Mouse (Mus musculus) neural tube, embryonic 14.5 days (tissue): ENCODE measurements around the gene Marcks. TPM values are rescaled to one million over a fixed set of nuclear protein-coding genes. Genes with fewer than 3 reads are reported as not detected.
"Not testable (repeated sequence)": the region's sequence is repeated elsewhere in the genome, so short reads cannot be mapped to it uniquely, and the experiment has no call there.

ENCODE experiments used
- ATAC-seq: fragments of 200-750 bp; cut with Nextera tagmentation; 2 replicates; pipeline ENCODE4 v1.8.0; 2017; ENCODE audit warnings: low read depth, mild to moderate bottlenecking, moderate TSS enrichment, moderate library complexity
- H3K27ac ChIP-seq: fragments of 300-500 bp; sonication (generic); 2 replicates; pipeline ENCODE4 v1.5.1; 2014; ENCODE audit warnings: low read depth, mild to moderate bottlenecking, control low read depth, low read length, moderate library complexity, mixed read lengths
- H3K27me3 ChIP-seq: fragments of 300-500 bp; sonication (generic); 2 replicates; pipeline ENCODE4 v1.6.1; 2014; ENCODE audit warnings: low read length; ENCODE audit not compliant: control insufficient read depth, insufficient read depth
- H3K36me3 ChIP-seq: fragments of 300-500 bp; sonication (generic); 2 replicates; pipeline ENCODE4 v1.6.1; 2014; ENCODE audit warnings: low read length, mixed read lengths; ENCODE audit not compliant: control insufficient read depth, insufficient read depth
- H3K4me1 ChIP-seq: fragments of 300-500 bp; sonication (generic); 2 replicates; pipeline ENCODE4 v1.6.1; 2014; ENCODE audit warnings: low read length; ENCODE audit not compliant: control insufficient read depth, insufficient read depth
- H3K4me2 ChIP-seq: fragments of 300-500 bp; sonication (generic); 2 replicates; pipeline ENCODE4 v1.6.1; 2014; ENCODE audit warnings: mild to moderate bottlenecking, low read depth, low read length, control low read depth
- H3K4me3 ChIP-seq: fragments of 300-500 bp; sonication (generic); 2 replicates; pipeline ENCODE4 v1.5.1; 2014; ENCODE audit warnings: low read depth, low read length, control low read depth, mixed read lengths
- H3K9ac ChIP-seq: fragments of 300-500 bp; sonication (generic); replicated peaks from 2 replicates; pipeline ENCODE4 v1.6.1; 2014; ENCODE audit warnings: low read depth, mild to moderate bottlenecking, control low read depth, low read length, mixed read lengths
- H3K9me3 ChIP-seq: fragments of 300-500 bp; sonication (generic); 2 replicates; pipeline ENCODE4 v1.6.1; 2016; ENCODE audit warnings: low read length; ENCODE audit not compliant: control insufficient read depth
- WGBS: fragments of 180-500 bp; shearing (Covaris S2); extraction: QIAGEN DNeasy Blood & Tissue Kit; methylation state at CpG from one replicate; pipeline ENCODE4 v1.1.7; 2014; 5-methylcytosine and 5-hydroxymethylcytosine counted together
- polyA plus RNA-seq: library from polyadenylated mRNA; unstranded; fragments of >200 nt; fragmentation: Nextera tagmentation; extraction: Ambion mirVana; gene quantifications from 2 replicates; pipeline ENCODE4 v1.2.1, GENCODE M21; 2014

Marcks gene
- polyA plus RNA-seq, 1 experiment from 2014 or later = 303 TPM

- H3K4me3 ChIP-seq = no peak overlapping the region
- no peak overlapping the region for H3K27ac ChIP-seq
- no peak for ATAC-seq
- no peaks in the 10 kb centered on the region for H3K36me3 ChIP-seq
- no peaks in the 10 kb centered on the region for H3K4me1 ChIP-seq
- no peak overlapping the region for H3K9ac ChIP-seq
- no peak overlapping the region for H3K4me2 ChIP-seq
- H3K9me3 ChIP-seq = no peaks in the 10 kb centered on the region
- no peaks in the 10 kb centered on the region for H3K27me3 ChIP-seq
These were observed 45.4 kb downstream of the Marcks start for GRCm38 (mm10) chr10:37093306-37093705.

GRCm38 (mm10) chr10:37090411-37090810 lies 48.3 kb downstream of the Marcks start:
- 73% methylated on average over 3 of the region's 3 CpGs for WGBS
- no peak overlapping the region for H3K27ac ChIP-seq
- H3K4me3 ChIP-seq = no peak overlapping the region

GRCm38 (mm10) chr10:37084071-37084470 lies 54.6 kb downstream of the Marcks start:
- H3K36me3 ChIP-seq, H3K4me1 ChIP-seq, H3K4me2 ChIP-seq, H3K9ac ChIP-seq, H3K4me3 ChIP-seq, H3K9me3 ChIP-seq, H3K27ac ChIP-seq, ATAC-seq, H3K27me3 ChIP-seq: not testable (repeated sequence)
- 90% methylated on average over 2 of the region's 2 CpGs for WGBS

More at GRCm38 (mm10) chr10:37090411-37090810, 48.3 kb downstream of the Marcks start:
- no peaks in the 10 kb centered on the region for H3K9me3 ChIP-seq
- ATAC-seq = no peak
- no peaks in the 10 kb centered on the region for H3K36me3 ChIP-seq
- H3K4me1 ChIP-seq = no peaks in the 10 kb centered on the region
- H3K27me3 ChIP-seq = no peaks in the 10 kb centered on the region
- no peak overlapping the region for H3K9ac ChIP-seq
- no peak overlapping the region for H3K4me2 ChIP-seq

Other genes with a start within 250 kb of the Marcks start
- 412 and 465 TPM in 2 replicates for gene Hdac2, start 164.4 kb downstream of the Marcks start, polyA plus RNA-seq